Mouse (Mus musculus): Measurements from ENCODE around the gene Fam78b. TPM values are rescaled to one million over a fixed set of nuclear protein-coding genes. Genes with fewer than 3 reads are reported as not detected.

The Fam78b gene
- total RNA-seq (2021) = 10 to 100 TPM; 24.5 to 26.9 TPM

DNA sequence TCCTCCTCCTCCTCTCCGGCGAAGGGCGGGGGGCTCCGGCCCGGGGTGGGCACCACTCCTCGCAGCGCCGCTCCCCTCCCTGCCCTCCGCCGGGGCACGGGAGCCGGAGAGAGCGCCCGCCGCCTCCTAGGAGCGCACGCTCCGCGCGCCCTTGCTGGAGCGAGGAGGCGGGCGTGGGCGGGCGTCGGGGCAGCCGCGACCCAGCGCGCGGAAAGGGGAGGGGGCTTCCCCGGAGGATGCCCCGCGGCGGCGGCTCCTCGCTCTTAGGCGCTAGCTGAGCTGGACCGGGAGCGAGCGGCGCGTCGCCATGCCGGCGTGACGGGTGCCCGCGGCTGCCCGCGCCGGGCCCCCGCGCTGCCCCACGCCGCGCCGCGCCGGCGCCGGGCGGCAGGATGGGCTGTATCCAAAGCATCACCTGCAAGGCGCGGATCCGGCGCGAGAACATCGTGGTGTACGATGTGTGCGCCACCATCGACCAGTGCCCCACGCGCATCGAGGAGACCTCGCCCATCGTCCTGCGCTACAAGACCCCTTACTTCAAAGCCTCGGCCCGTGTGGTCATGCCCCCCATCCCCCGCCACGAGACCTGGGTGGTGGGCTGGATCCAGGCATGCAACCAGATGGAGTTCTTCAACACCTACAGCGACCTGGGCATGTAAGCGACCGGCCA, at the start of gene Fam78b:
Gene Fam78b, plus strand, starts transcription at position 244 of the 670 bp plus-strand sequence.
- DNase-seq = peak; percentile 38 to 42

DNA sequence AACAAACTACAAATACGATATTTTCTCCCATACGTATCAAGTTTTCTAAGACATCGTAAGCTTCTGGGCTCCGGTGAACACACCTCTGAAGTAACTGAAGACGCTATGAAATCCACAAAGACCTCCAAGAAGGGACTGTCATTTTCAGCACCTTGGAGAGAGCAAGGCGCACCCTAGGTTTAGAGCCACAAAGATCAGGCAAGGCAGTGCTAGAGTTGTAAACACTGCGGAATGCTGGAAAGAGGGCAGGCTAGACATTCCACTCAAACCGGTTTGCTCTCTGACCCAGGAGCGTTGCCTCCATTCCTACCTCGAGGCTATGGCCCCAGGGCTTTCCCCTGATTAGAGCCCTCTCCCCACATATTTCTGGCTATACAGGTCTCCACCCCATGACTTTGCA, 36.7 kb upstream of the Fam78b start:
- DNase-seq = no peak

DNA sequence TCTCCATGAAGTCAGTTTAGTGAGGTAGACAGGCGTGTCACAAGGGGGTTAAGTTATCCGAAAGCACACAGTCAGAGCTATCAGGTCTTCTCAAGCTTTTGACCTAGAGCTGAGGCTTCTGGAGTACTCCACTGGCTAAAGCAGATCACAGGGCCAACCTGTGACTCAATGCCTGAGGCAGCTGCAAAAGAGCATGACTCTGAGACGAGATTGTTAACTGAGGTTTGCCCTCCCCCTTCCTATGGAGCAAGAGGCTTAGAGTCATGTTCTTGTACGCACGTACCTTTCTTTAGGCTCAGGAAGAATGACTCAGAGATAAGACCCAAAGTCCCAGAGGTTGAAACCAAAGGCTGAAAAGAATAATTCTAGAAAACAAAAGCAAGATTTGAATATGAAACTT, 32.9 kb upstream of the Fam78b start:
- no peak for DNase-seq

DNA sequence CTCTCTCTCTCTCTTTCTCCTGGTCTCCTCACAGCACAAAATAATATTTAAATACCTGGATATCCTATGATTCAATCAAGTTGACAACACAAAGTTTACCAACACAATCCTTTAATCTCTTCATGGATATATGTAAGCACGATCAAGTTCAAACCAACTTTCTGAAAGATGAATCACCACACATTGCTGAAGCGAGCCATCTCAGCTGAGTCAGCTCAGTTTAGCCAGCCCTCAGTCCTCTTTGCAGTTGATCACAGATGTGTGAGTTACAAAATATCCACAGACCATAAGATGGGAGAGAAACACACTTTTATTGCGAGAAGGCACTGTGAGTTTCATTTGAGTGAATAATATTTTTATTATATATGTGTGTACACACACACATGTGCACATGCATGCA, 27.5 kb upstream of the Fam78b start:
- no peak for DNase-seq

DNA sequence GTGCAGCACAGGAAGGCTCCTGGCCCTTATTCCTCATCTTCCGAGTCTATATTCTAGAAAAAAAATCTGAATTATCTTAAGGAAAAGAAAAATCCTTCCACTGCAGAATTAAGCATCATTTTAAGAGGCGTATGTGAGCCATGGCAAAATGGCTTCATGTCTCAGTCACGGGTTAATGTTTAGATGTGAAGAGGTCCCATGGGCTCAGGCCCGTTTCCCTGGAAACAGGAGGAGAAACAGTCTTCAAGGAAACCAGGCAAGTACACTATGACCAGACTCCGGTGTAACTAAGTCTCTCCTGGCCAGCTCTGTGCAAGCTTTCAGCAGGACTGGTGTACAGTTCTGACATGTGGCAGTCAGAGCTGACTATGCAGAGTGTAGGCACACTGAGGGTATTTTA, 22.6 kb upstream of the Fam78b start:
- no peak for DNase-seq

DNA sequence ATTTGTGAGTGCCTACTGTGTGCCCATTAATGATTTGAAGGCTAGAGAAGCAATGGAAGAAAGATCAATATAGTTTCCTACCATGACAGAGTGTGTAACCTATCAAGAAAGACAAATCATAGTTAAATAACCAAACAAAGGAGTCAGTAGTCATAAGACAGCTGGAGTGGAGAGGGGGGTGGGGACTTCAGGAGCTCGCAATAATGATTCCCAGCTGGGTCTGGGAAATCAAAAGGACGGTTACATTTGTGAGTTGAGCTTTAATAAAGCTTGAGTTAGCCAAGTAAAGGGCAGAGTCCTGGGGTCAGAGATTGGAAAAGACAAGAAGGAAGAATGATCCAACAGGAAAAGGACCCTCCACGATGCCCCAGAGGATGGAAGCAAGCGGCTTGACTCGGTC, 7.0 kb upstream of the Fam78b start:
- no peak for DNase-seq

DNA sequence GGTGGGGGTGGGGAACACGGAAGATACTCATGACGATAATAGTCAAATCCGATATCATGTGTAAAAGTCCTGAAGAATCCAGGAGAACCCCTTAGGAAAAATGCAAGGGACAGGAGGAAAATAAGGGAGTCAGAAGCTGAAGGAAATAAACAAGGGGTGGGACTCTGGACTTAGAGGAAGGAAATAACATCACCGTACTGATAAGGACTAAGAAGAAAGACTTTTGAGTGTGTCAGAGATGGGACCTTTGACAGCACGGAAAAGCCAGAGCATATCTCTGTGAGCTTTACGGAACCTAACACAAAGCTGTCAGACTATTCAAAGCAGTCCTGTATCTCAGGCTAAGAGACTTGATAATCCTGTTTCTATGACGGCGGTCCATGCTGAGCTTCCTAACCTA, 5.0 kb upstream of the Fam78b start:
- DNase-seq = no peak

DNA sequence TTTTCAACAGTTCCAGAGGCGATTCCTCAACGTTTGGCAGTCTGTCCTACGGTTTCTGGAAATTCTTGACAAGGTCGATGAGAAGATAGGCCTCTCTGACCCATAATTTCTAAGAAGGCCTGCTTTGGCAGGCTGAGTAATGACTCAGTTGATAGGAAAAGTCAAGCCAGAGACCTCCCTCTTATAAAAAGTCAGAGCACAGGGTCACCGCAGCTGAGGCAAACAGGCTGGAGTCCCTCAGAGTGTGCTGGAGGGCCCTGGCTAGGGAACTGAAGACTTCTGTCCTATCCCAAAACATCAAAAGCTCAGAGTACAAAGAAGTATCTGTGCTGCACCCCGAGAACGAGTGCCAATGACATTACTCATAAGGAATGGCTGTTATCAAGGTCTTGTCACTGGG, 4.4 kb upstream of the Fam78b start:
- DNase-seq = no peak

DNA sequence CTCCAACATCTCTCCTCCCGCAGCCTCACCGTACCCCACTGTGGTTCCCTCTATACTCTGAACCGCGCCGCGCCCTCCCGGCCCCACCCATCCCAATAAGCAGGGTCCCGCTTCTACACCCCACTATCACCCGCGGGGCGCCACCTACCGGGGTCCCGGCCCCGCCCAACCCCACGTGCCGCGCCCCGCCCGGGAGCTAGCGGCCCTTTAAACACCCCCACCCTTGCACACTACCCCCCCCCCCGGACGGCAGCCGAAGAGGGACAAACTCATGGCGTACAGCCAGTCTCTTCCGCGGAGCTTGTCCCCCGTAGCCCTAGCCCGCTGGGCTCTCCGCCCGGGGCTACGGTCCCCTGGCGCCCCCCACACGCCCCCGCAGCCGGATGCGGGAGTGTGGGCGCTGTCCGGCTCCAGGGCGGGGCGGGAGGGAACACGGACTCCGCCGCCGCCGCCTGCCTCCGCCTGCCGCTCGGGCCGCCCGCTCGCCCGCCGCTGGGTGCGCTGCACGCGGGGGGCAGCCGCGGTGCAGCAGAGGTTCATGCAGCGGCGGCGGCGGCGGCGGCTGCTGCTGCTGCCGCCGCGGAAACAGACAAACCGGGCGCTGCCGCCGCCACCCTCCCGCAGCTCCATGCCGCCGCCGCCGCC, 566 bp upstream of the Fam78b start:
- peak; percentile 54 to 58 for DNase-seq

DNA sequence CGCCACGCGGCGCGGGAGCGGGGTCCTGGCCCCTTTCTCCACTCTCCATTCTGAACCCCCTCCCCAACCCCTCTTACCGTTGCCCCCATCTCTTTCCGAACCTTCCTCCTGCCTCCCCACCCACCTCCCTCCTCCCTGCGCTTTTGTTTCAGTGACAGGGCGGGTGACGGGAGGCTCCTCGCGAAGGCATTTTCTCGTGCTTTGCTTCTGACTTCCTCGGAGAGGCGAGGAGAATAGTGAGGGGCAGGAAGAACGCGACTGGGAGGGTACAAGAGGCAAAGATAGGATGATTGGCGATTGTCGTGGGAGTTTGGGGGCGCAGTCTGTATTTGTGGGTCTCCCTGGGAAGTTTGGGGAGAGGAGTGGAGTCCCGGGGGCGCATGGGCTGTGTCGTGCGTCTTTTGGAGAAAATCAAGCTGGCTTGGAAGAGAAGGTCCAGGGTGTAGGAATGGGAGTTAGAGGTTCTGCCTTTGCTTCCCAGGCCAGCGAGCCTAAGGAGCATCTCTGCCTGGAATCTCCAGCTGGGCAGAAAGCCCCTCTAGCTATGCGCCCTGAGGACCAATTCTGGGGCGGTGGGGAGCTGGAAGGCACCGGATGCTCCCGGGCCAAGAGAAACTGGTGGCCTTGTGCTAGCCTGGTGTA, 748 bp downstream of the Fam78b start:
- peak; percentile 11 to 28 for DNase-seq

DNA sequence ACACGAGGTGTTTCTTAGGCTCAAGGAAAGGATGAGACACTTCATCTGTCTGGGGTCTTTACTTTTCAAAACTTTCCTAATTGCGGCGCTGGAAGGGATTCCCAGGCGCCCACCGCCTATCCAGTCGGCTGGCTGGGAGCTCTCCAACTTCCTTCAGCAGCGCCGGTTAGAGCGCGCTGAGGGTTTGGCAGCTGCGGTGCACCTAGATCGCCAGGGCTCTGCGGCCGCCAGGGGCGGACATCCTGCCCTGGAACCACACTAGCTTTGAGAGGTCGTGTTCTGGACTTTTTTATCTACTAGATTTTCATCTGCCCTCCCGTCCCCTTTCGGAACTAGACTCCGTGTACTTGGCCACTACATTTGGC, 1.3 kb downstream of the Fam78b start:
- peak in 1 of 2 experiments; percentile 13 for DNase-seq

DNA sequence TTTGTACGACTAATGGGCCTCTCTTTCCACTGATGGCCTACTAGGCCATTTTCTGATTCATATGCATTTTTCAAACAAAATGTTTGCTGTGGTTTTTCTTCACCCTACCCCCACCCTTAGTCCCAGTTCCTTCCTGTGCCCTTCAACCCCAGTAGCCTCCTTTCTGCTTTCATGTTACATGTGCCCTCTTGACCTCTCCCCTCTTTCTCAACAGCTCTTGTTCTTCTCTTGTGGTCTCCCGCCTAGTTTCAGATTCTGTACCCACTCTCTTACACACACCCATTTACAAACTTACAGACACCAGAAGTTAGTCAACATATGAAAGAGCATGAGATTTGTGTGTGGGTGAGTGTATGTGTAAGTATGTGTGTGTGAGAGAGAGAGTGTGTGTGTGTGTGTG, 3.4 kb downstream of the Fam78b start:
- no peak for DNase-seq

DNA sequence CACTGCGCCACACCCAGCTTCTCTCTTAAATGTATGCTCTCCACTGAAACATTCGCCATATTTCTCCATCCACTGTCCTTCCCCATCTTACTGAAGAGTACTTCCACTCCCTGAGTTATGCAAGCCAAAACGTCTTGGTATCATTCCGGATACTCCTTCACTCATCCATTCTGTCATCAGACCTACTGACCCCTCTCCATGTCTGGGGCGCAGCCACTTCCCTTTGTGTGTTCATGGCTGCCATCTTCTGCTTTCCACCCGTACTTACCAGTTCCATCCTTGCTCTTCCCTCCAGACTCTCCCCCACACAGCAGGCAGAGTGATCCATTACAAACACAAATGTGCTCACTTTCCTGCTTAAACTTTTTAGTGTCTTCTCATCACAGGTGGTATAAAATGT, 6.1 kb downstream of the Fam78b start:
- DNase-seq = no peak

DNA sequence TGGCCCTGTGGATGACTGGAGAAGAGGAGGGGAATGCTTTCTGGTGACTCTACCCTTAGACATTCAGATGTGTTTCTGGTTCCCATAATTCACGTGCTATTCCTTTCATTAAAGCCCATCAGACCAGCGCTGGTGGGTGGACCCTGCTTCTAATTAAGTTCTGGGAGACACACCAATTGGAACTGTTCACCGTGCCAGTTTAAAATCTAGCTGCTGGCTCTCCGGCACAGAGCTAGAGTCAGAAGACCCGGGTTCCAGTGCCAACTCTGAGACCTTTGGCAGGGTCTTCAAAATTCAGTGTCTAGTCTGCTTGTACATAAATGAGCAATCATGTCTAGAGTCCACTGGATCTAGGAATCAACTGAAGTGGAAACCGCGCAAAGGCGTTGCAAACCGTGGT, 9.0 kb downstream of the Fam78b start:
- no peak for DNase-seq

DNA sequence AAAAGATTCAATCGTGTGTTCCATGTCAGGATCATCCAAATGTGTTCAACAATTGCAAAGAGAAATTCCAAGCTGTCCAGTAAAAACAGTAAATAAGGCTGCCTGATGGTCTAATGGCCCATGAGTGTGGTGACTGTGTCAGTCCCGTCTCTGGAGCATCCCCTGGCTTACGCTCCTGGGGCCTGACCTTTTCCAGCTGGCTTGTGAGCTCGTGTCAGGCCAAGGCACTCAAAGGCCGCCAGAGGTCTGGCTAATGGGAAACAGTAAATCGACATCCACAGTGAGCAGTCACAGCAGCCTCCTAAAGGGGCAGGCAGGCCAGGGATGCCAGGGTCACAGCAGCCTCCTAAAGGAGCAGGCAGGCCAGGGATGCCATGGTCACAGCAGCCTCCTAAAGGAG, 10.1 kb downstream of the Fam78b start:
- no peak for DNase-seq

DNA sequence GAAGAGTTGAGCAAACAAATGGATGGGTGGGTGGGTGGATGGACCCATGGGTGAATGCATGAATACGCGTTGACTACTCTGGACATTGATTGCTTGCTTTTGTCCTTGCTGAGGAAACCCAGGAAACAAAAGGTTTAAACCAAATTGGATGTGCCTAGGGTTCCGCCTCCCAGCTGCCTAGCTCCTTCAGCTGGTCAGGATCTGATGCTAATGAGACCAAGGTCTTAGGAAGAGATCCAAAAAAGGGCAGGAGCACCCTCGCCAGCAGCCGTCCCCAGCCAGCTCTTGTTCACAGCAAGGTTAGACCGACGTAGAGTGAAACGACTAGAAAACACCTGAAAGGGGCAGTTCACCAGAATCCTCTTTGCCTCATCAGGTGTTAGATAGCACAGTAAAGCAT, 11.4 kb downstream of the Fam78b start:
- no peak for DNase-seq

DNA sequence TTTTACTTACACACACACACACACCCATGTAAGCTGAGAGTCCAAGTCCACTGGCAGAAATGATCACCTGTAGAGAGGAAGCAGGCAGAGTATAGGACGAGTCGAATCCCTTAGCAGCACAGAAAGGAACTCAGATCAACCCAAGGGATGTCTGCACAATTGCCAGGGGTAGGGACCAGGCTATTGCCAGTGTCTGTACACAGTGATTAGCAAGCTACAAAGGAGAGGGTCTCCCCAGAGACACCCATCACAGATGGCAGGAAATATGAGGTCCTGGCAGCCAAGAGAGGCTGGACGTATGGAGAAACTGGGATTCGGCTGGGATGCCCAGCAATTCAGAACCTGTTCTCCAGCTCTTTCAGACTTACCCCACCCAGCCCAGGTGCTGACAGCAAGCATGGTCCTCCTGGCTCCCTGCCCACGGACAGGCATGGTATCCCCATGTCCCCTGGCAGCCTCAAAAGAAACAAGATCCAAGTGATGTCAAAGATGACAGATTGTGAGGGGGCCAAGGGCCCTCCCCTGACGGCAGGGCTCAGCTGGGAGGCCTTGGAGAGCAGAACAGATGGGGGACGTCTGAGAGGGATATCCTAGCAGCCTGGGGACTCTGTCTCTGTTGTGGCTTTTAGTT, 12.1 kb downstream of the Fam78b start:
- DNase-seq = peak in 1 of 2 experiments; percentile 16

DNA sequence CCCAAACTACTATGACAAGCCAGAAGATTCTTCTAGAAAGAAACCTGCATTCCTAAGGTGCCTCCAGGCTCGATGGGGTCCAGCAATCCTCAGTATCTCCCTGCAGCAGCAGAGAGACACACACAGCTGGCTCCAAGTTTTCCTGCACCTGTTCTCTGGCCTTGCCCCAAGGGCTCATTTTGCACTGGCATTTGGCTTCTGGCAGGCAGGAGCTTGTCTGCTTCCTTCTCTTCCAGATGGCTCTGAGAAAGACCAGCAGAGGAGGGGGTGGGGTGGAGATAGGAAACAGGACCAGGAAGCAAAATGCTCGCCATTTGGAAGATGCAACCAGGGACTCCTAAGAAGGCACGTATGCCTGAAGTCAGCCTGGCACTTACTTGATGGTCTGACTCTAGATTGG, 15.1 kb downstream of the Fam78b start:
- DNase-seq = no peak

DNA sequence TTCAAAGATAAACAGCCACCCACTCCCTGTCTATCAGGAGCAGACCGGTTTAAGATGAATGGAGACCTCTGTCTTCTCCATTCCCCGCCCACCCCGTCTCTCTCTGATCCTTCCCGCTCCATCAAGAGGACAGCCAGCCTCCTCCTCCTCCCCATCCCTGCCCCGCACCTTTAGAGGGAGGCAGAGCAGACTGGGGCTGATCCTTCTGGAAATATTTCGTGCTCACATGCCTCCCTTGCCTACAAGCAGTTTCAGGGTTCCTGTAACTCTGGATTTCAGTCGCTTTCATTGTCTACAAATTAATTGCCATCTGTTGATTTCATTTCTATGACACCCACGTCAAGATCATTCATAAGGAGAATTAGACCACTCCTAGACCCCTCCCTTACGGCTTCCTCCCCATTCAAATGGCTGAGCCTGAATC, 20.8 kb downstream of the Fam78b start:
- no peak for DNase-seq

DNA sequence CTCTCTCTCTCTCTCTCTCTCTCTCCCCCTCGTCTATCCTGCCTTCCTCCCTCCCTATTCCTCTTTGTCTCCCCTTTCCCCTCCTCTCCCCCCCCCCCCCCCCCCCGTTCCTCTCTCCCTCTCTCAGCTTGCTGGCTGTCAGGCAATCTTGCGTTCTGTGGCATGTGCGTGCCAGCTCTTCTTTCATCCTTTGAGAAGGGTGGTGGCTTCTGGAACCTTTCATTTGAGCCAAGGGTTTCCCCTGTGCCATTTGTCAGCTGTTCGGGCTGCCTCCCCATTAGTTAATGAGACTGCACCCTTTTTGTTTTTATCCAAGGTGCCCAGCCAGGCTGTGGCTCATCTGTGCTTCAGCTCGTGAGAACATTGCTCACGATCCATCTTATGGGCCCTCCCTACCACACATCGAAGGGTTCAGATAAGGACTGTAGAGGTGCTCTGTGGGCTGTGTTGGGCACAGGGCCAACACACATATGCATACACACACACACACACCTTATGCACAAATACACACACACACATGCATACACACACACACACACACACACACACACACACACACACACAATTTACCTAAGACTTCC, 21.4 kb downstream of the Fam78b start:
- DNase-seq = no peak

DNA sequence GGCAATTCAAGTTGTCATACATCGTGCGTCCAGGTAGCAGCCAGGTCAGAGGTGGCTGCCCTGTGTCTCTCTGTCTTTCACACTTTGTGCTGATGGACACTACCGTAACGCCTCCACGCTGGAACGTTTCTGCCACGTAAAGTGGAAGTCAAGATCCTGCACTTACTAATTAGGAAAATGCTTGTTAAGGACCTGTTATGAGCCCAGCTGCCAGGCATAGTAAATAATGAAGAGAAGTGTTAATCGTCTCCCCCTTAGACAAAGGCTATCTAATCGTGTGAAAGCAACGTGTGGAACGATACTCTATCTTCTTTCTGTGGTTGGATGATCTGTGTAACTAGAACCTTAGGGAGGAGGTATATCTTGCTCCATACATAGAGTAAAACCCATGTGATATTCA, 22.6 kb downstream of the Fam78b start:
- DNase-seq = no peak

DNA sequence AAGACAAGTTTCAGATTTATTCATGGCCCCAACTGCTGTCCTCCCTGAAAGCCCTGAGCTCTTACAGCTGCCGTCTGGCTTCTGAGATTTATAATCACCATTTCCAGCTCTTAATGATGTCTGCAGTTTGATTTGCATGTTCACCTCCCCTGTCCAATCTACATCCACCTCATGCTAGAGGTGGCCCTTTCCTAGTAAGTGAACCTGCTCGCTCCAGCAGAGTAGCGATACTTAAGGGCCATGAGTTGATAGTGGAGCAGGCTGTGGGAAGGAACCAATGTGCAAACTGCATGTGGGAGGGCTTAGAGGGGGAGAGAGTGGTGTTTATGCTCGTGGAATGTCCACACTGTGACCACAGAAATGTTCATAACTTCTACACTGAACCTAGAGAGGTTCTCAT, 23.7 kb downstream of the Fam78b start:
- no peak for DNase-seq

DNA sequence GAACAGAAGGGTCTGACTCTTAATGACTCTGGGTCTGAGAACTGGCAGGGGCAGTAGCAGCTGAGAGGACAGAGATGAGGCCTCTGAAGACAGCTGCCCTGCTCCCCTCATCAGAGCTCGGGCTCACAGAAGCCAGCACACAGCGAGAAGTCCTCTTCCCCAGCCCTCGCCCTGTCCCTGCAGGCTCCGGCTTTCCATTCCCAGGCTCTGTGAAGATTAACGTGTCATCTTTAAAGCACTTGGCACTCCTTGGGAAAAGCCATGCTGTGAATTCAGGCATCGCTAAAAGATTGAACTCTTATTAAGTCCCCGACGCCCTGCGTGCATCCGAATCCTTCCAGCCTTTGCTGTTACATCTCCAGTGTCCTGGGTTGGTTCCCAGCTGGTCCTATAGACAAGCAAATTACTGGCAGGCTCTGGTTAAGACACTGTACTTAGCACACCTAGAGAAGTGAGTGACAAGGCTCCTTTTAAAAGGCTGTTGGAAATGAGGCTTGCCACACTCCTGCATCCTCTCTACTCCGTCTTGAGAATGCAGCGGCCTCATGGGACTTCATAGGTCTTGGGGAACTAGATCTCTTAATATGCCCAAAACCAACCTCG, 30.9 kb downstream of the Fam78b start:
- no peak for DNase-seq
